Mouse (Mus musculus): ENCODE measurements around the gene 9430038I01Rik. TPM values are rescaled to one million over a fixed set of nuclear protein-coding genes. Genes with fewer than 3 reads are reported as not detected.

9430038I01Rik gene
- polyA plus RNA-seq, 1 experiment from 2014 or later = 9.3 TPM

GRCm38 (mm10) chr7:137364571-137364970 lies 46.0 kb downstream of the 9430038I01Rik start:
- ATAC-seq = no peak
- Histone ChIP-seq H3K4me1 (no peaks in the 10 kb centered on the region), H3K9ac (no peak overlapping the region), H3K27ac (no peak overlapping the region), H3K9me3 (replicated peaks) (no peaks in the 10 kb centered on the region), H3K4me3 (no peak overlapping the region), H3K27me3 (replicated peaks) (no peaks in the 10 kb centered on the region), H3K36me3 (no peaks in the 10 kb centered on the region), H3K4me2 (no peak overlapping the region)
- 71% methylated on average over 7 of the region's 7 CpGs for WGBS (ENCODE audit: insufficient replicate concordance)

DNA sequence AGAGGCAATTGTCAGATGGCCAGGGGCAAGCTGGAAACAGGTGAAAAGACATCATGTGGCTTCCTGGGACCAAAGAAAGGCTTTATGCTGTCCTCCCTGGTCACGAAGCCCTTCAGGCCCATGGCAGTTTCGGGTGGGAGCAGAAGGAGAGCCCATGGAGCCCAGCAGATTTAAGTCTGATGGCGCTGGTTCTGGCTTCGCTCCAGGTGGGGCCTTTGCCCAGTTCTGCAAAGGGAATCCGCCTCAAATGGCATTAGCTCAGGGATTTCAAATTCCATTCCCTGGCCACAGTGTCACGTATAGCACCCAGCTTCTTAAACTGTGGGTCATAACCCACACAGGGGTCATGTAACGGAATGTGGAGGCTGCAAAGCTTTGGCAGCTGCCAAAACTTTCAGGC lies 63.7 kb downstream of the 9430038I01Rik start:
- H3K36me3 ChIP-seq = no peaks in the 10 kb centered on the region
- WGBS (ENCODE audit: insufficient replicate concordance) = 57% methylated on average over 7 of the region's 7 CpGs
- no peak overlapping the region for H3K4me3 ChIP-seq
- no peaks in the 10 kb centered on the region for H3K27me3 ChIP-seq (replicated peaks)
- no peak overlapping the region for H3K4me2 ChIP-seq
- H3K9me3 ChIP-seq (replicated peaks) = no peaks in the 10 kb centered on the region
- H3K4me1 ChIP-seq = no peaks in the 10 kb centered on the region
- no peak overlapping the region for H3K27ac ChIP-seq
- H3K9ac ChIP-seq = no peak overlapping the region
- ATAC-seq = no peak

DNA sequence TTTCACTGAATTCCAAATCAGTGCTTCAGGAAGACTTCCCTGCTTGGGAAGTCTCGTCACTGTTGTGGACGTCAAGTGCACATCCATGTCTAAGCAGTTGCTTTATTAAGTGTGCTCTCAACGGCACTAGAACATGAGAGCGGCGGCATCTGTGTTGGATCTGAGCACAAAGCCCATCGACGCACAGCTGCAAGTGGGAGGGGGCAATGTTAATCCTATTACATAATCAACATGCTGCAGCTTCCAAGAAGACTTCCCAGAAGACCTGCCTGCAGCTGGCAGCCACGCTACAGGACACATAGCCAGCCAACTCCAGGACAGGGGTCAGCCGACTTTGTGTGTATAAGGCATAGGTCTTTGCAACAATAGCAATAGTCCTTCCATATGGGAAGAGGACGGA lies 64.5 kb downstream of the 9430038I01Rik start:
- Histone ChIP-seq H3K4me2 (no peak overlapping the region), H3K9me3 (replicated peaks) (no peaks in the 10 kb centered on the region), H3K27ac (no peak overlapping the region), H3K4me3 (no peak overlapping the region), H3K9ac (no peak overlapping the region), H3K4me1 (no peaks in the 10 kb centered on the region), H3K27me3 (replicated peaks) (no peaks in the 10 kb centered on the region), H3K36me3 (no peaks in the 10 kb centered on the region)
- ATAC-seq = no peak
- 70% methylated on average over 10 of the region's 10 CpGs for WGBS (ENCODE audit: insufficient replicate concordance)

DNA sequence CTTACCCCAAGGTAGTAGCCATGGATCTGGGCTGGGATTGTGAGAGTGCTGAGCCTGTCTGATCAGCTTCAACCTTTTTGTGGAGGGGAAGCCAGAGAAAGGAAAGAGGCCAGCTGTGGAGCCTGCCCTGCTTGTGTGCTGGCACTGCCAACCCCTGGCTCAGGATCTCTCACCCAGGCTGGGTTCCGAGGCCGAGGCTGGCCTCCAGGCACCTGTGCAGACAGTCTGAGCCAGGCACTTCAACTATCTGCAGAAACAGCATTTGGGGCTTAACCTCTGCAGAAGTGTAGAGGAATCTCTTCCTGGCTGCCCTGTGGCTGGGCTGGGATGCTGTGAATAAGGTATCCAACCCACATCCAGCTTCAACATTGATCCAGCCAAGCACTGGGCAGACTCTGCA lies 76.6 kb downstream of the 9430038I01Rik start:
- no peak overlapping the region for H3K27ac ChIP-seq
- H3K4me3 ChIP-seq = no peak overlapping the region
- peaks cover 33% of the 10 kb centered on the region for H3K27me3 ChIP-seq (replicated peaks)
- H3K4me2 ChIP-seq = no peak overlapping the region
- no peaks in the 10 kb centered on the region for H3K36me3 ChIP-seq
- 39% methylated on average over 2 of the region's 2 CpGs for WGBS (ENCODE audit: insufficient replicate concordance)
- H3K9ac ChIP-seq = no peak overlapping the region
- H3K4me1 ChIP-seq = no peaks in the 10 kb centered on the region
- no peaks in the 10 kb centered on the region for H3K9me3 ChIP-seq (replicated peaks)
- no peak for ATAC-seq

Other genes with a start within 250 kb of the 9430038I01Rik start
- gene Ebf3, start 96.3 kb downstream of the 9430038I01Rik start, polyA plus RNA-seq (2016; fragmentation: Nextera tagmentation; extraction: Ambion mirVana) = 0.07 and 0.10 TPM in 2 replicates
- 131 and 132 TPM in 2 replicates for gene Glrx3, start 26.9 kb upstream of the 9430038I01Rik start, polyA plus RNA-seq (2016; fragmentation: Nextera tagmentation; extraction: Ambion mirVana)

Measured in liver, embryonic 12.5 days (tissue).